Mouse (Mus musculus) heart, postnatal 0 days (tissue): ENCODE results near the gene Megf8.

Source experiments
- CTCF ChIP-seq: IDR thresholded peaks from 2 replicates; pipeline ENCODE4 v1.5.1; 2016; ENCODE audit warnings: antibody characterized with exemption, control low read depth, low read depth
- EP300 ChIP-seq: IDR thresholded peaks from 2 replicates; pipeline ENCODE4 v1.6.1; 2016; ENCODE audit warnings: antibody characterized with exemption, low read depth

DNA sequence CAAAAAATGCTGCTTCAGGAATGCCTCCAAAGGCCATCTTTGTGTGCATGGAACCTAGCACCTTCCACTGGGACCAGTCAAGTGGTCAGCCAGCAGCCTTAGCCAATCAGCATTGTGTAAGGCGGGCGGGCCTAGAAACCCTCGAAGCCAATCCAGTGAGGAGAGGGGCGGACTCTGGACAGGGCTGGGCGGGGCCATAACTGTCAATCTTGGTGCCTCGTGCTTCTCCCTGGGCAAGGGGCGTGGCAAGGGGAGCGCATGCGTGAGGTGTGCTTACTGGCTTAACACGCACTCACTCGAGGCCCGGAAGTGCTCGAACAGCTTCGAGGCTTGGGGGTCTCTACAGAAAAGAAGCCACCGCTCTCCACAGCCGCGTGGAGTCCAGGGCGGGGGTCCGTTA is 15.9 kb upstream of the Megf8 start, which contains the start of gene Prr19:
- TF ChIP-seq CTCF (no peak), EP300 (no peak)
